Mouse (Mus musculus) lung, postnatal 14 days (tissue): ENCODE results near the gene Gm21818.
"Not testable (repeated sequence)": the region's sequence is repeated elsewhere in the genome, so short reads cannot be mapped to it uniquely, and the experiment has no call there.

Experiments
- DNase-seq: peaks from one replicate; pipeline ENCODE4 v3.0.0; 2021

Gene Gm21818

DNA sequence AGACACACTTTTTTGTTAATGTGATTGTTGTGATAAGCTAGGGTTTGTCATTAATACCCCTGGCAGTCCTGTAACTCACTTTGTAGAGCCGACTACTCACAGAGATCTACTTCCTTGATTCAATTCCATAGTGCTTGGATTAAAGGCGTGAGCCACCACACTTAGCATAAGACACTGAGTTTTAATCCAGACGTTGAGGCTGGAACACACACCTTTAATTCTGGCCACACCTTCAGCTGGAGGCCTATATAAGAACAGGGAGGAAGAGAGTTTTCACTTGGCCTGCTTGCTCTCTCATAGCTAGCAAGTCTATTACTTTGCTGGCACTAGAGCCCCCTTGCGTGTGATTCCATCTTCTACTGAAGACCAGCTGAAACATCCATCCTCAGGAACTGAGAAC lies at the start of gene Gm21818:
Gene Gm21818 (plus strand): TSS at position 301 of the 400 bp plus-strand sequence.
- DNase-seq = not testable (repeated sequence)

DNA sequence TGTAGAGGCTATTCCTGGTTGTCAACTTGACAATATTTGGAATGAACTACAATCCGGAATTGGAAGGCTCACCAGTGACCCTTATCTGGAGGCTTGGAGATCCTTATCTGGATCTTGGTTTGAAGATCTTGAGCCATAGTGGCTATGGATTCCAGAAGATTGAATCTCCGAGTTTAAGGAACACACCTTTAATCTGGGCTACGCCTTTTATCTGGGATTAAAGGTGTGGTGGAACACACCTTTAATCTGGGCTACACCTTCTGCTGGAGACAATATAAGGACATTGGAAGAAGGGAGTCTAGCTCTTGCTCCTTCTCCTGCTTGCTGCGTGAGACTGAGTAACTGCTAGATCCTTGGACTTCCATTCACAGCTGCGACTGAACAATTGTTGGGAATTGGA lies 32.3 kb upstream of the Gm21818 start, which contains the start of gene Gm20767:
Gene Gm20767 (plus strand): TSS at position 301 of the 400 bp plus-strand sequence.
- DNase-seq = not testable (repeated sequence)

DNA sequence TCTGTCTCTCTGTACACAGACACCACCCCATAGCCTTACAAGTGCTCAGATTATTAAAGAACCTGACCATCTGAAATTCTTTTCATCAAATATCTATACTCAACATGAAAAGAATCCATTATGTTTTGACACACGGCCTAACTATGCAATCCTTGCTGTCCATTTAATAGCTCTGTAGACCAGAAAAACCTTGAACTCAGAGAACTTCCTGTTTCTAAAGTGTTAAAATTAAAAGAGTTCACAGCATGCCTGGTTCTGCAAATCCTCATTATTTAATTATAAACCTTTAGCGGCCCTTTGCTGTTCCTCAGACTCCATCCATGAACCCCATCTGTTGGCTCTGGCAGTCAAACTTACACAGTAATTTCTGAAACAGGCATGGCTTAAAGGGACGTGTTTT lies 29.9 kb upstream of the Gm21818 start:
- not testable (repeated sequence) for DNase-seq

DNA sequence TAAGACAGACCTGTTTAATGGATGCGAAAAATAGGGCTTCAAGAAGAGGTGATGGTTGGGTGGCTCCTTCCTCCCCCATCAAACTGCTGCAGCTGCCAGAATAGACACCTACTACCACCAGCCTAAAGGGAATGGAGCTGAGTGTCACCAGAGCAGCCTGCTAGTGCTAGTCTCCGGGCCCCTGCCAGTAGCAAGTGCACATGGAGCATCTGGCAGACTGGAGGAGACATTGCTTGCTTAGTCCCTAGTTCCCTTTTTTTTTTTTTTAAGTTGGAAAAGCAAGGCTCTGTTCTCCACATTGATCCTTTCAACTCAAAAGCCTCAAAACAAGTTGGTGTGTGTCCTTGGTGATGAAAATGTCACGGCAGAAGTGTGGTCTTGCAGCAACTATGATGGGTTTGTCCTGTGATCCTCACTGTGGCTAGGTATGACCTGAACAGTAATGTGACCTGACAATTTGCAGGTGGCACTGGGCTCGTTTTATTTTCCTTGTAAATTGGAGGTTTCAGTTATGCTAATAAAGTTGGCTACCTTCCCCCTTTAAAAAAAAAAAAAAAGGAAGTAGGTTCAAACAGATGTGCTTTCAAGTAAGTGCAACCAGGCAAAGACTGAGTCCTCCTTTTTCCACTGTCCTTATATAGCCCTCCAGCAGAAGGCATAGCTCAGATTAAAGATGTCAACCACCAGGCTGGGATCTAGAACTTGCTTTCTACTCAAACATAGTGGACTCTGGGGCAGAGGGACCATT lies 22.4 kb upstream of the Gm21818 start:
- DNase-seq = not testable (repeated sequence)

DNA sequence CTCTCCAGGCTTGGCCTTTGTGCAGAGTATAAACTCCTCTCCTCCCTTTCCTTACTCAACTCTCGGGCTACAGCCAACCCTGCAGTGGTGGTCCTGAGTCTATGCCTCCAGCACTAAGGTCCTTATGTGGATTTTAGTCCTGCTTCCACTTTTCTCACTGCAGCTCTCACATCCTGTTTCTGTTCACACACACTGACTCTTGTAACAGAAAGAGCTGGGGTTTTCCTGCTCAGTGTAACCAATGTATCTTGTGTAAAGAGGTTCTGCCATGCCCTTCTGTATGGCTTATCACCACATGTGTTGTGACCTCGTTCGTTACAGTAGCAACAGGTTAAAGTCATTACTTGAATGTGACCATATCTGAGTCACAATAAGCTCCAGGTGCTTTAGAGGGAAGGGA lies 21.6 kb upstream of the Gm21818 start:
- not testable (repeated sequence) for DNase-seq

DNA sequence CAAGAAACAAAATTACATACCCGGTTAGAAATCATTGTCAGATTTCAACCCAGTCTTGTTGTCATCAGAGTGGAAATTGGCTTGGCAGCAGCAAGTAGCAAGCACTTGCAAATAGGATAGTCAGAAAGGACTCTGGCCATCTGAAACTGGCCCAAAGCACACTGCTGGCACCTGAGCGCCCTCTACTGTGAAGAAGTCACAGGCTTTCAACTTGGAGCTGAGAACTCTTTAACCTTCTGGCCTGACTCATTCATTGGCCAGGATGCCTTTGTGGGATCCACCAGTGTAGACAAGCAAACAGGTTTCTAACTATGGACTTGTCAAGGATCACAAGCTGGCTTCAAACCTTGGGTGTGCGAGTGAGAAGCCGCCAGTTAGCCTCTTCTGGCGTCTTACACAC lies 3.9 kb upstream of the Gm21818 start:
- not testable (repeated sequence) for DNase-seq

DNA sequence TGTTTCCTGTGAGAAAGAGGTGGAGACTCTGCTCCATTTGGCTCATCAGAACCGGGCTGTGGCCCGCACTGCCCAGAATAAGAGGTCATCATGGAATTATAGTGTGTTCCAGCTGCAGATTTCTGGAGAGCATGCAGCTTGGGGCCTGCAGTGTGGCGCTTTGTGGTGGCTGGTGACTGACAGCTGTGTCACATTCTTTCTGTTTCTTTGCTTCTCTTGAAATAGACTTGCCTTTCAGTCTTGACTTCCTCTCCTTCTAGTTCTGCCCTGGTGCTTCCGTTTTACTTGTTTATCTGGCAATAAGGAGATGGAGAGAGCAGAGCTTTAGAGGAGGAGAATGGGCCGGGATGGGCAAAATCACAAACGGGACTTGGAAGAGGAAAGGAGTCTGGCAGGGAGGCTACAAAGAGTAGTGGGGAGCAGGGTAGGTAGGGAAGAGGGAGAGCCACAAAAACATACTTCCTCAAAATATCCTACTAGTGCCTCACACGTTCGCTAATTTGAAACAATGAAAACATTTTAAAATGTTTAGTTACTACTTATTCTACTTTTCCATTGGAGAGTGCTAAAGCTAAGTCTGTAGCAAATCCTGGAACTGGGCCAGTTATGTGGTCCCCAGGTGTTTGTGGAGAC lies 24.1 kb downstream of the Gm21818 start:
- not testable (repeated sequence) for DNase-seq

DNA sequence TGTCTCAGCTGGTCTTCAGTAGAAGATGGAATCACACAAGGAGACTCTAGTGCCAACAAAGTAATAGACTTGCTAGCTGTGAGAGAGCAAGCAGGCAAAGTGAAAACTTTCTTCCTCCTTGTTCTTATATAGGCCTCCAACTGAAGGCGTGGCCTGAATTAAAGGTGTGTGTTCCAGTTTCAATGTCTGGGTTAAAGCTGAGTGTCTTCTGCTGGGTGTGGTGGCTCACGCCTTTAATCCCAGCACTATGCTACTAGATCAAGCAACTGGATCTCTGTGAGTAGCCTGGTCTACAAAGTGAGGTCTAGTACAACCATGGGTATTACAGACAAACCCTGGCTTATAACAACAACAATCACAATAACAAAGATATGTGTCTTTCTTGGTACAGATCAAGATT lies 43.6 kb downstream of the Gm21818 start, which contains the start of gene Gm21762:
Gene Gm21762 (minus strand): TSS at position 101 of the 400 bp plus-strand sequence.
- not testable (repeated sequence) for DNase-seq

DNA sequence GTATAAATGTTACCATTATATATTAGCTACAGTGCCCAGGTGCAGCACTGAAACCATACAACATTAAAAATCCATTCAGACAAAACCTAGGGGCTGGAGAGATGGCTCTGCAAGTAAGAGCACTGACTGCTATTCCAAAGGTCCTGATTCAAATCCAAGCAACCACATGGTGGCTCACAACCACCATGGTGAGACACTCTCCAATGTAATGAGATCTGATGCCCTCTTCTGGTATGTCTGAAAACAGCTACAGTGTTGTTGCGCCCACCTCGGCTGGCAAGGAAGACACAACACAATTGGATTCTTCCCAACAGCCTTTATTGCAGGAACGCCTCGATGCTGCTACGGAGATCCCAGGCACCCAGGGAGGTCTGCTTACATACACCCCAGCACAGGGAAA lies 48.7 kb downstream of the Gm21818 start:
- not testable (repeated sequence) for DNase-seq

DNA sequence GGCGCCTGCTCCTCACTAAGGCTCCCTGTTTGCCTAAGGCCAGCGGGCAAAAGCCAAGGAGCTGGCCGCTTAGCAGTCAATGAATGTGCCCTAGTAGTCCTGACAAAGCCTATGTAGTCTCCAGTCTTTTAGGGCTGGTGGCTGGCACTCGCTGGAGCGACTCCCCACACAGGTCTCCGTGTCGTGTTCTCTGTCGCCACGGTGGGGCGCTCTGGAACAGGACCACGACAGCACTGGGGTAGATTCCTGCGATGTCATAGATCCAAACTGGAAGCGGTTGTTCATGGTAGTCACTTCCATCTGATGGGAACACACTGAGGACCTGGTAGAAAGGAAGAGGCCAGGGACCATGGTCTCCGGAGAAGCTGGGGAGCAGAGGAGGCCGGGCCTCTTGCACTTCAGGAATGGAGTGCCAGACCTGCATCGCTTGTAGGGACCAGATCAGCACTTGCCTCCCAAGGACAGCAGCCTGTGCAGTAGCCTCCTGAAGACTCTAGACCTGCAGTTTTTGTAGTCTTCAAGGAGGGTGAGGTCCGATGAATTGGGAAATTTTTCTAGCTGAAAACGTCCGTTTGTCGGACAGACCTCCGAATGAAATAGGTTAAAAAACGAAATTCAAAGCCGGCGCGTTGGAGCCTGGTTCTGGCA lies 50.9 kb downstream of the Gm21818 start:
- not testable (repeated sequence) for DNase-seq
